Mouse (Mus musculus) midbrain, embryonic 11.5 days (tissue): ENCODE measurements at regions not wholly inside any gene's neighbourhood (a gene's known extent, or its start where the extent isn't known, plus 50 kb on each side); places are given as distances from the start of the nearest gene placed in this dataset.

Experiments used
- ATAC-seq: fragments of 200-750 bp; cut with Nextera tagmentation; 2 replicates; pipeline ENCODE4 v1.8.0; 2017; ENCODE audit warnings: moderate TSS enrichment, moderate library complexity; ENCODE audit not compliant: low FRiP score
- DNase-seq: peaks from one replicate; pipeline ENCODE4 v3.0.0; 2015; ENCODE audit warnings: low spot score; ENCODE audit errors: missing footprints
- H3K27ac ChIP-seq: fragments of 300-500 bp; sonication (generic); 2 replicates; pipeline ENCODE4 v1.5.1; 2014; ENCODE audit warnings: low read depth, low read length
- H3K27me3 ChIP-seq: fragments of 300-500 bp; sonication (generic); 2 replicates; pipeline ENCODE4 v1.6.1; 2014; ENCODE audit warnings: mild to moderate bottlenecking, low read length, moderate library complexity, mixed read lengths; ENCODE audit not compliant: control insufficient read depth, insufficient read depth
- H3K36me3 ChIP-seq: fragments of 300-500 bp; sonication (generic); 2 replicates; pipeline ENCODE4 v1.6.1; 2014; ENCODE audit warnings: mild to moderate bottlenecking, low read length, moderate library complexity, mixed read lengths; ENCODE audit not compliant: control insufficient read depth, insufficient read depth
- H3K4me1 ChIP-seq: fragments of 300-500 bp; sonication (generic); 2 replicates; pipeline ENCODE4 v1.6.1; 2014; ENCODE audit warnings: low read length; ENCODE audit not compliant: control insufficient read depth, insufficient read depth
- H3K4me2 ChIP-seq: fragments of 300-500 bp; sonication (generic); 2 replicates; pipeline ENCODE4 v1.6.1; 2014; ENCODE audit warnings: mild to moderate bottlenecking, moderate library complexity
- H3K4me3 ChIP-seq: fragments of 300-500 bp; sonication (generic); 2 replicates; pipeline ENCODE4 v1.5.1; 2014; ENCODE audit warnings: low read depth, low read length
- H3K9ac ChIP-seq: fragments of 300-500 bp; sonication (generic); 2 replicates; pipeline ENCODE4 v1.6.1; 2014; ENCODE audit warnings: low read length
- H3K9me3 ChIP-seq: fragments of 300-500 bp; sonication (generic); 2 replicates; pipeline ENCODE4 v1.6.1; 2016; ENCODE audit warnings: low read length; ENCODE audit not compliant: control insufficient read depth
- whole genome bisulfite sequencing: fragments of 180-500 bp; shearing (Covaris S2); extraction: QIAGEN DNeasy Blood & Tissue Kit; methylation state at CpG from one replicate; pipeline ENCODE4 v1.1.7; 2014; 5-methylcytosine and 5-hydroxymethylcytosine counted together

- no peaks in the 10 kb centered on the region for H3K36me3 ChIP-seq
- ATAC-seq (no peak), DNase-seq (no peak)
- WGBS = 75% methylated on average over 1 of the region's 1 CpGs
- no peak overlapping the region for H3K9ac ChIP-seq
- H3K27me3 ChIP-seq = no peaks in the 10 kb centered on the region
- H3K4me3 ChIP-seq = no peak overlapping the region
- H3K9me3 ChIP-seq = no peaks in the 10 kb centered on the region
- H3K4me1 ChIP-seq = no peaks in the 10 kb centered on the region
- H3K4me2 ChIP-seq = no peak overlapping the region
- H3K27ac ChIP-seq = no peak overlapping the region
Measured at GRCm38 (mm10) chr3:82781464-82781863, 94.8 kb downstream of the Rbm46 start.

- no peak for ATAC-seq
- no peak for DNase-seq
- Histone ChIP-seq H3K4me1 (no peaks in the 10 kb centered on the region), H3K4me2 (no peak overlapping the region), H3K27me3 (no peaks in the 10 kb centered on the region), H3K4me3 (no peak overlapping the region), H3K36me3 (no peaks in the 10 kb centered on the region), H3K9me3 (no peaks in the 10 kb centered on the region), H3K27ac (no peak overlapping the region), H3K9ac (no peak overlapping the region)
- WGBS = 92% methylated on average over 8 of the region's 8 CpGs
Measured at GRCm38 (mm10) chr3:82770512-82771270, 105.6 kb downstream of the Rbm46 start.

GRCm38 (mm10) chr3:82767484-82767883, 108.8 kb downstream of the Rbm46 start:
- no peaks in the 10 kb centered on the region for H3K4me1 ChIP-seq
- no peak overlapping the region for H3K9ac ChIP-seq
- no peaks in the 10 kb centered on the region for H3K36me3 ChIP-seq
- no peak overlapping the region for H3K27ac ChIP-seq
- 65% methylated on average over 5 of the region's 5 CpGs for WGBS
- DNase-seq = no peak
- no peak for ATAC-seq
- H3K9me3 ChIP-seq = no peaks in the 10 kb centered on the region
- H3K4me2 ChIP-seq = no peak overlapping the region
- no peaks in the 10 kb centered on the region for H3K27me3 ChIP-seq
- no peak overlapping the region for H3K4me3 ChIP-seq

GRCm38 (mm10) chr3:82759946-82760345, 116.3 kb downstream of the Rbm46 start:
- no peak overlapping the region for H3K9ac ChIP-seq
- 88% methylated on average over 2 of the region's 2 CpGs for WGBS
- no peak for ATAC-seq
- no peak overlapping the region for H3K4me2 ChIP-seq
- H3K4me1 ChIP-seq = no peaks in the 10 kb centered on the region
- H3K36me3 ChIP-seq = no peaks in the 10 kb centered on the region
- H3K9me3 ChIP-seq = no peaks in the 10 kb centered on the region
- no peak for DNase-seq
- H3K4me3 ChIP-seq = no peak overlapping the region
- H3K27me3 ChIP-seq = no peaks in the 10 kb centered on the region
- H3K27ac ChIP-seq = no peak overlapping the region

- DNase-seq (no peak), ATAC-seq (no peak)
- no peak overlapping the region for H3K4me3 ChIP-seq
- WGBS = 84% methylated on average over 1 of the region's 1 CpGs
- H3K36me3 ChIP-seq = no peaks in the 10 kb centered on the region
- no peaks in the 10 kb centered on the region for H3K27me3 ChIP-seq
- no peak overlapping the region for H3K9ac ChIP-seq
- H3K27ac ChIP-seq = no peak overlapping the region
- H3K4me1 ChIP-seq = no peaks in the 10 kb centered on the region
- H3K4me2 ChIP-seq = no peak overlapping the region
- no peaks in the 10 kb centered on the region for H3K9me3 ChIP-seq
Measured at GRCm38 (mm10) chr3:82758967-82759366, 117.3 kb downstream of the Rbm46 start.

- DNase-seq (peak; percentile 96), ATAC-seq (peak; percentile 42; the same call in 1 of the 2 replicates)
- WGBS = 33% methylated on average over 3 of the region's 3 CpGs
- Histone ChIP-seq H3K4me3 (no peak overlapping the region), H3K9ac (no peak overlapping the region), H3K4me2 (no peak overlapping the region), H3K4me1 (no peaks in the 10 kb centered on the region), H3K27me3 (no peaks in the 10 kb centered on the region), H3K9me3 (no peaks in the 10 kb centered on the region), H3K36me3 (no peaks in the 10 kb centered on the region), H3K27ac (no peak overlapping the region)
Measured at GRCm38 (mm10) chr3:82725546-82725945, 150.7 kb downstream of the Rbm46 start.

GRCm38 (mm10) chr3:82707628-82708027, 159.7 kb upstream of the Npy2r start:
- Histone ChIP-seq H3K36me3 (no peaks in the 10 kb centered on the region), H3K4me1 (no peaks in the 10 kb centered on the region), H3K4me3 (no peak overlapping the region), H3K9ac (no peak overlapping the region), H3K9me3 (no peaks in the 10 kb centered on the region), H3K27me3 (no peaks in the 10 kb centered on the region), H3K27ac (no peak overlapping the region), H3K4me2 (no peak overlapping the region)
- no peak for ATAC-seq
- 97% methylated on average over 4 of the region's 4 CpGs for WGBS
- no peak for DNase-seq

- H3K27ac ChIP-seq = no peak overlapping the region
- no peak overlapping the region for H3K9ac ChIP-seq
- no peak for ATAC-seq
- H3K4me2 ChIP-seq = no peak overlapping the region
- DNase-seq = no peak
- H3K4me1 ChIP-seq = no peaks in the 10 kb centered on the region
- no peaks in the 10 kb centered on the region for H3K36me3 ChIP-seq
- 92% methylated on average over 2 of the region's 2 CpGs for WGBS
- no peaks in the 10 kb centered on the region for H3K9me3 ChIP-seq
- H3K27me3 ChIP-seq = no peaks in the 10 kb centered on the region
- H3K4me3 ChIP-seq = no peak overlapping the region
Measured at GRCm38 (mm10) chr3:82692131-82692530, 144.2 kb upstream of the Npy2r start.

GRCm38 (mm10) chr3:82656159-82656874, 108.4 kb upstream of the Npy2r start:
- no peak overlapping the region for H3K4me3 ChIP-seq
- H3K4me1 ChIP-seq = no peaks in the 10 kb centered on the region
- DNase-seq = no peak
- 78% methylated on average over 8 of the region's 8 CpGs for WGBS
- ATAC-seq = no peak
- no peaks in the 10 kb centered on the region for H3K27me3 ChIP-seq
- no peak overlapping the region for H3K4me2 ChIP-seq
- no peak overlapping the region for H3K9ac ChIP-seq
- no peaks in the 10 kb centered on the region for H3K9me3 ChIP-seq
- no peaks in the 10 kb centered on the region for H3K36me3 ChIP-seq
- no peak overlapping the region for H3K27ac ChIP-seq
